Mouse (Mus musculus): ENCODE measurements around the gene Dgkq. TPM values are rescaled to one million over a fixed set of nuclear protein-coding genes. Genes with fewer than 3 reads are reported as not detected.

The Dgkq gene
- total and polyA plus RNA-seq, 3 experiments: 11.3 TPM; not detected in 1

DNA sequence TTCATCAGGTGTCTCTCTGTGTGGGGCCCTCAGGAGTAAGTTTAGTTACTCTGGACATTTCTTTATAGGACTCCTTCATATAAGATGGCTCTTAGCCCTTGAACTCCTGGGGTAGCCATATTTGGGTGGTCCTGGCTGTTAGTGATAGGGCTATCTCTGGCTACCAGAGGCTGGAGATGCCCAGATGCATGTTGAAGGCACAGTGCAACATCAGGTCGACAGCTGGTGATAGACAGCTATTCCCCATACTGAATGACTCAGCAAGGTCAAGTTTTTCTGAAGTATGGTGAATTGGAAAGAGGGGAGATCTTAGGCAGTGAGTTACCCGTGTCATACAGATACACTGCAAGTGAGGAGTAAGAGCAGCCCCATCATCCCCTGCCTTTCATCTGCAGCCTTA lies 38.3 kb upstream of the Dgkq start:
- no peaks in the 10 kb centered on the region for H3K27me3 ChIP-seq (ENCODE audit: control insufficient read depth in 1 of 2, insufficient read depth in 2 of 2, low read length in 2 of 2)
- TF ChIP-seq JUND (IDR thresholded peaks at IDR 0.05; ENCODE audit: low read depth, low read length): no peak
- TF ChIP-seq MAX (IDR thresholded peaks at IDR 0.05; ENCODE audit: low read length): no peak
- no peak for TF ChIP-seq BHLHE40 (IDR thresholded peaks at IDR 0.05; ENCODE audit: borderline replicate concordance, low read depth, low read length)
- TF ChIP-seq ELF1 (IDR thresholded peaks at IDR 0.05; ENCODE audit: low read depth, low read length): no peak
- H3K4me1 ChIP-seq (ENCODE audit: control insufficient read depth in 1 of 2, insufficient read depth in 2 of 2, low read length in 2 of 2): no peaks in the 10 kb centered on the region
- no peaks in the 10 kb centered on the region for H3K79me2 ChIP-seq (ENCODE audit: control insufficient read depth, insufficient read depth, low read length, poor library complexity)
- H3K4me3 ChIP-seq (ENCODE audit: control insufficient read depth in 1 of 2, insufficient read depth in 1 of 2, low read depth in 2 of 2, low read length in 2 of 2): no peak overlapping the region
- no peak overlapping the region for H3K9ac ChIP-seq (ENCODE audit: control insufficient read depth, low read depth, low read length, poor library complexity, severe bottlenecking)
- H3K36me3 ChIP-seq (ENCODE audit: control insufficient read depth in 1 of 2, insufficient read depth in 2 of 2, low read length in 2 of 2): no peaks in the 10 kb centered on the region; a peak in 1 of 4 replicates
- DNase-seq (ENCODE audit: low read depth, low spot score): no peak
- no peaks in the 10 kb centered on the region for H3K9me3 ChIP-seq (replicated peaks; ENCODE audit: insufficient read depth, low read length)
- no peak overlapping the region for H3K27ac ChIP-seq (ENCODE audit: control insufficient read depth, low read depth, low read length)

DNA sequence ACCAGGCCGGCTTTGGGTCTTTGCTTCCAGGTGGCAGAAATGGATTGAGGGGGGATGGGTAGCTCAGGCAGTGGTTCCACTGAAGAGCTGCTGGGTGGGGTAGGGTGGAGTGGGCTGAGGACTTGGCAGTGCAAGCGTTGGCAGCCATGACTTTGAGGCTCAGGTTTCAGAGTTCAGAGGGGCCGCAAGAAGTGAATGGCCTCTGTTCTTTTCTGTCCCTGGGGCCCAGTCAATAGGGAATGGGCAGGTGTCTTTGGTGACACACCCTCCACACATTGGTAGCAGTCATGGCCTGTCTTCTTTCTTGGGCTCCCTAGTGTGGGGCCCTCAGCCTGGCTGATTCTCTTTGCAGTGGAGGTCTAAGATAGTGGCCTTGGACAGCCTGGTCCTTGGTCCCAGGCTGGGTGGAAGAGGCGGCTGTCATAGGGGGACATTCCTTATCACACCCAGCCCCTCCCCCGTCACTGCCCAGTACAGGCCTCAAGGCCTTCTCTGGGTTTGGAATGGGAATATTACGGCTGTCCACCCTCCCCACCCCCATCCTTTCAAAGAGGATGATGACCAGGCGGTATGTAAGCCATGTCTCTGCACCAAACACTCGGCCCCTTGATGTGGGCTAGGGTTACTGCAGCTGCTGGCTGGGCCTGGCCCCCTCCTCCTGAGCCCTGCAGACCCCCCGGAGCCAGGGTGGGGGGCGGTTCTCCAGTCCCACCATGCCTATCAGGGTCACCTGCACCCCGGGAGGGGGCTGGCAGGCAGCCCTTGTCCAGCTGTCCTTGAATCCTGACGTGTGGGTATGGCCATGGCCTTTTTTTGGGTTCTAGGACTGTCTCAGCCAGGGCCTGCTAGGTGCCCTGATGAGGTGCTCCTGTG lies 34.5 kb upstream of the Dgkq start:
- DNase-seq (ENCODE audit: low read depth, low spot score): no peak
- TF ChIP-seq HCFC1 (IDR thresholded peaks at IDR 0.05; ENCODE audit: low read depth, low read length) (no peak), POLR2AphosphoS5 (IDR thresholded peaks at IDR 0.05; ENCODE audit: borderline replicate concordance, low read depth, low read length) (no peak)
- no peaks in the 10 kb centered on the region for H3K9me3 ChIP-seq (replicated peaks; ENCODE audit: insufficient read depth, low read length)
- no peak overlapping the region for H3K4me3 ChIP-seq (ENCODE audit: control insufficient read depth in 1 of 2, insufficient read depth in 1 of 2, low read depth in 2 of 2, low read length in 2 of 2)
- no peaks in the 10 kb centered on the region for H3K4me1 ChIP-seq (ENCODE audit: control insufficient read depth in 1 of 2, insufficient read depth in 2 of 2, low read length in 2 of 2)
- no peaks in the 10 kb centered on the region; a peak in 1 of 4 replicates for H3K36me3 ChIP-seq (ENCODE audit: control insufficient read depth in 1 of 2, insufficient read depth in 2 of 2, low read length in 2 of 2)
- no peaks in the 10 kb centered on the region for H3K79me2 ChIP-seq (ENCODE audit: control insufficient read depth, insufficient read depth, low read length, poor library complexity)
- H3K27ac ChIP-seq (ENCODE audit: control insufficient read depth, low read depth, low read length): no peak overlapping the region
- H3K9ac ChIP-seq (ENCODE audit: control insufficient read depth, low read depth, low read length, poor library complexity, severe bottlenecking): no peak overlapping the region
- H3K27me3 ChIP-seq (ENCODE audit: control insufficient read depth in 1 of 2, insufficient read depth in 2 of 2, low read length in 2 of 2): no peaks in the 10 kb centered on the region

DNA sequence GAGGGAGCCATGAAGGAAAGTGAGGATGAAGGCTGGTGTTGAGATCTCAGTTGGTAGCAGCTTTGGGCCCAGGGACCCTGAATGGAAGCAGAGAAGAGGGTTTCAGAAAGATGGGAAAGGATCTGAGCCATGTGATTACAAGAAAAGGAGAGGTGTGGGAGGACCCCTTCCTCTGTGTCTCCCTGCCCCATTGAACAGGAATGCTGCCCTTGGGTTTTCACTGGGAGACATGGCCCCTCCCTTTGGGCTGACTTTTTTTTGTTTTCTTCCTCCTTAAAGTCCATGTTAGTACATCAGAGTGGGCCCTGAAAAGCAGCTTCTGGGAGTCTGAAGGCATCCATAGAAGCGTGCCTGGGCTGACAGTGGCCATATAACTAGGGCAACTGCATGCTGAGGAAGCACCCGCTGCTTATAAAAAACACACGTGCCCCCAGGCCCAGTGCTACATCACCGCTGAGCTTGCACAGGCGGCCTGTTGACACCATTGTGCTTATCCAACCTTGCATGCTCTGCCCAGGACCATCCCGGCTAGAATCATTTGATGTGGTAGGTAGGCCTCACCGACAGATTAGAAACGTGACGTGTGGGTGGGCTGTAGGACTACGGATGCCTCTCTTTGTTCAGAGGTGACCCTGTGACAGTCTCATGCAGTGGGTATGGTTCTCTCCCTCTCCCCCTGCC lies 32.0 kb upstream of the Dgkq start:
- Histone ChIP-seq H3K4me3 (ENCODE audit: control insufficient read depth in 1 of 2, insufficient read depth in 1 of 2, low read depth in 2 of 2, low read length in 2 of 2) (no peak overlapping the region), H3K9me3 (replicated peaks; ENCODE audit: insufficient read depth, low read length) (no peaks in the 10 kb centered on the region), H3K36me3 (ENCODE audit: control insufficient read depth in 1 of 2, insufficient read depth in 2 of 2, low read length in 2 of 2) (no peaks in the 10 kb centered on the region; a peak in 1 of 4 replicates), H3K27me3 (ENCODE audit: control insufficient read depth in 1 of 2, insufficient read depth in 2 of 2, low read length in 2 of 2) (no peaks in the 10 kb centered on the region), H3K9ac (ENCODE audit: control insufficient read depth, low read depth, low read length, poor library complexity, severe bottlenecking) (no peak overlapping the region), H3K4me1 (ENCODE audit: control insufficient read depth in 1 of 2, insufficient read depth in 2 of 2, low read length in 2 of 2) (no peaks in the 10 kb centered on the region), H3K79me2 (ENCODE audit: control insufficient read depth, insufficient read depth, low read length, poor library complexity) (no peaks in the 10 kb centered on the region), H3K27ac (ENCODE audit: control insufficient read depth, low read depth, low read length) (no peak overlapping the region)
- TF ChIP-seq POLR2A (IDR thresholded peaks at IDR 0.05; ENCODE audit: control insufficient read depth in 1 of 2, insufficient read depth in 1 of 2, low read depth in 1 of 2, low read length in 2 of 2, poor library complexity in 1 of 2) (no peak), ETS1 (IDR thresholded peaks at IDR 0.05; ENCODE audit: low read depth, low read length) (no peak), TCF12 (IDR thresholded peaks at IDR 0.05; ENCODE audit: low read depth, low read length) (no peak), MYB (IDR thresholded peaks at IDR 0.05; ENCODE audit: low read depth, low read length) (no peak), KAT2A (conservative IDR thresholded peaks at IDR 0.05; ENCODE audit: low read depth, low read length) (no peak), UBTF (IDR thresholded peaks at IDR 0.05; ENCODE audit: borderline replicate concordance, insufficient read depth, low read depth, low read length) (no peak), NRF1 (IDR thresholded peaks at IDR 0.05; ENCODE audit: insufficient read depth, low read depth, low read length, poor library complexity, severe bottlenecking) (no peak), CHD2 (IDR thresholded peaks at IDR 0.05; ENCODE audit: low read length) (no peak)
- no peak for DNase-seq (ENCODE audit: low read depth, low spot score)

Data from MEL (cell line).